Mouse (Mus musculus): ENCODE data around the gene D1Pas1. TPM values are rescaled to one million over a fixed set of nuclear protein-coding genes. Genes with fewer than 3 reads are reported as not detected.

Gene D1Pas1
- polyA plus RNA-seq, 1 experiment, result not detected

GRCm38 (mm10) chr1:186979465-186979864, 12.2 kb downstream of the D1Pas1 start:
- Histone ChIP-seq H3K36me3 (ENCODE audit: control insufficient read depth) (no peaks in the 10 kb centered on the region), H3K4me3 (replicated peaks) (no peak overlapping the region), H3K9me3 (ENCODE audit: control insufficient read depth, low read length) (peaks cover 4% of the 10 kb centered on the region; the same call in 1 of the 2 replicates), H3K27me3 (ENCODE audit: control insufficient read depth) (no peaks in the 10 kb centered on the region), H3K4me1 (ENCODE audit: control insufficient read depth) (no peaks in the 10 kb centered on the region)
- TF ChIP-seq GATA1 (IDR thresholded peaks at IDR 0.05; ENCODE audit: low read length), result no peak
- no peak for TF ChIP-seq TAL1 (IDR thresholded peaks at IDR 0.05; ENCODE audit: low read length)

- no peaks in the 10 kb centered on the region for H3K27me3 ChIP-seq (ENCODE audit: control insufficient read depth)
- TF ChIP-seq TAL1 (IDR thresholded peaks at IDR 0.05; ENCODE audit: low read length), result no peak
- no peak for TF ChIP-seq GATA1 (IDR thresholded peaks at IDR 0.05; ENCODE audit: low read length)
- H3K9me3 ChIP-seq (ENCODE audit: control insufficient read depth, low read length), result peaks cover 2% of the 10 kb centered on the region; the same call in 1 of the 2 replicates
- no peak overlapping the region for H3K4me3 ChIP-seq (replicated peaks)
- no peaks in the 10 kb centered on the region for H3K36me3 ChIP-seq (ENCODE audit: control insufficient read depth)
- no peaks in the 10 kb centered on the region for H3K4me1 ChIP-seq (ENCODE audit: control insufficient read depth)
Measured at GRCm38 (mm10) chr1:186980503-186980902, 13.3 kb downstream of the D1Pas1 start.

GRCm38 (mm10) chr1:186985131-186985530, 17.9 kb downstream of the D1Pas1 start:
- Histone ChIP-seq H3K36me3 (ENCODE audit: control insufficient read depth) (no peaks in the 10 kb centered on the region), H3K4me3 (replicated peaks) (no peak overlapping the region), H3K9me3 (ENCODE audit: control insufficient read depth, low read length) (peaks cover 17% of the 10 kb centered on the region), H3K4me1 (ENCODE audit: control insufficient read depth) (no peaks in the 10 kb centered on the region), H3K27me3 (ENCODE audit: control insufficient read depth) (no peaks in the 10 kb centered on the region)
- TF ChIP-seq GATA1 (IDR thresholded peaks at IDR 0.05; ENCODE audit: low read length) (no peak), TAL1 (IDR thresholded peaks at IDR 0.05; ENCODE audit: low read length) (no peak)

- H3K36me3 ChIP-seq (ENCODE audit: control insufficient read depth), result no peaks in the 10 kb centered on the region
- H3K9me3 ChIP-seq (ENCODE audit: control insufficient read depth, low read length), result peaks cover 18% of the 10 kb centered on the region
- no peaks in the 10 kb centered on the region for H3K27me3 ChIP-seq (ENCODE audit: control insufficient read depth)
- TF ChIP-seq TAL1 (IDR thresholded peaks at IDR 0.05; ENCODE audit: low read length) (no peak), GATA1 (IDR thresholded peaks at IDR 0.05; ENCODE audit: low read length) (no peak)
- no peak overlapping the region for H3K4me3 ChIP-seq (replicated peaks)
- no peaks in the 10 kb centered on the region for H3K4me1 ChIP-seq (ENCODE audit: control insufficient read depth)
Measured at GRCm38 (mm10) chr1:186986086-186986485, 18.9 kb downstream of the D1Pas1 start.

- TF ChIP-seq GATA1 (IDR thresholded peaks at IDR 0.05; ENCODE audit: low read length), result no peak
- TF ChIP-seq TAL1 (IDR thresholded peaks at IDR 0.05; ENCODE audit: low read length), result no peak
- Histone ChIP-seq H3K27me3 (ENCODE audit: control insufficient read depth) (no peaks in the 10 kb centered on the region), H3K9me3 (ENCODE audit: control insufficient read depth, low read length) (peaks cover 21% of the 10 kb centered on the region), H3K4me1 (ENCODE audit: control insufficient read depth) (no peaks in the 10 kb centered on the region), H3K36me3 (ENCODE audit: control insufficient read depth) (no peaks in the 10 kb centered on the region), H3K4me3 (replicated peaks) (no peak overlapping the region)
Measured at GRCm38 (mm10) chr1:186986506-186986905, 19.3 kb downstream of the D1Pas1 start.

GRCm38 (mm10) chr1:186988281-186988682, 21.1 kb downstream of the D1Pas1 start:
- no peaks in the 10 kb centered on the region for H3K27me3 ChIP-seq (ENCODE audit: control insufficient read depth)
- H3K9me3 ChIP-seq (ENCODE audit: control insufficient read depth, low read length), result peaks cover 22% of the 10 kb centered on the region

GRCm38 (mm10) chr1:186988822-186989221, 21.6 kb downstream of the D1Pas1 start:
- Histone ChIP-seq H3K4me3 (replicated peaks) (no peak overlapping the region), H3K4me1 (ENCODE audit: control insufficient read depth) (no peaks in the 10 kb centered on the region), H3K9me3 (ENCODE audit: control insufficient read depth, low read length) (peaks cover 22% of the 10 kb centered on the region), H3K27me3 (ENCODE audit: control insufficient read depth) (no peaks in the 10 kb centered on the region), H3K36me3 (ENCODE audit: control insufficient read depth) (no peaks in the 10 kb centered on the region)
- TF ChIP-seq TAL1 (IDR thresholded peaks at IDR 0.05; ENCODE audit: low read length) (no peak), GATA1 (IDR thresholded peaks at IDR 0.05; ENCODE audit: low read length) (no peak)

More at GRCm38 (mm10) chr1:186988281-186988682, 21.1 kb downstream of the D1Pas1 start:
- no peaks in the 10 kb centered on the region for H3K4me1 ChIP-seq (ENCODE audit: control insufficient read depth)
- H3K36me3 ChIP-seq (ENCODE audit: control insufficient read depth), result no peaks in the 10 kb centered on the region
- TF ChIP-seq GATA1 (IDR thresholded peaks at IDR 0.05; ENCODE audit: low read length) (no peak), TAL1 (IDR thresholded peaks at IDR 0.05; ENCODE audit: low read length) (no peak)
- H3K4me3 ChIP-seq (replicated peaks), result no peak overlapping the region

GRCm38 (mm10) chr1:186991473-186991872, 24.3 kb downstream of the D1Pas1 start:
- Histone ChIP-seq H3K27me3 (ENCODE audit: control insufficient read depth) (no peaks in the 10 kb centered on the region), H3K4me1 (ENCODE audit: control insufficient read depth) (no peaks in the 10 kb centered on the region), H3K4me3 (replicated peaks) (no peak overlapping the region), H3K36me3 (ENCODE audit: control insufficient read depth) (no peaks in the 10 kb centered on the region), H3K9me3 (ENCODE audit: control insufficient read depth, low read length) (peaks cover 25% of the 10 kb centered on the region)
- TF ChIP-seq TAL1 (IDR thresholded peaks at IDR 0.05; ENCODE audit: low read length), result no peak
- no peak for TF ChIP-seq GATA1 (IDR thresholded peaks at IDR 0.05; ENCODE audit: low read length)

GRCm38 (mm10) chr1:186992113-186992512, 24.9 kb downstream of the D1Pas1 start:
- H3K4me1 ChIP-seq (ENCODE audit: control insufficient read depth), result no peaks in the 10 kb centered on the region
- no peaks in the 10 kb centered on the region for H3K36me3 ChIP-seq (ENCODE audit: control insufficient read depth)
- no peak overlapping the region for H3K4me3 ChIP-seq (replicated peaks)
- no peak for TF ChIP-seq GATA1 (IDR thresholded peaks at IDR 0.05; ENCODE audit: low read length)
- no peak for TF ChIP-seq TAL1 (IDR thresholded peaks at IDR 0.05; ENCODE audit: low read length)
- no peaks in the 10 kb centered on the region for H3K27me3 ChIP-seq (ENCODE audit: control insufficient read depth)
- H3K9me3 ChIP-seq (ENCODE audit: control insufficient read depth, low read length), result peaks cover 28% of the 10 kb centered on the region
